Mouse (Mus musculus) 3T3-L1 (cell line): ENCODE measurements at regions not wholly inside any gene's neighbourhood (a gene's known extent, or its start where the extent isn't known, plus 50 kb on each side); places are given as distances from the start of the nearest gene placed in this dataset.

Experiments
- DNase-seq: peaks from one replicate; pipeline ENCODE4 v3.0.0-alpha.2; 2015; ENCODE audit warnings: low read depth, low spot score

- DNase-seq: no peak
Measured at GRCm38 (mm10) chr11:114439314-114439713, 229.0 kb upstream of the Rpl38 start.

- DNase-seq: no peak
Measured at GRCm38 (mm10) chr11:114435788-114436187, 232.5 kb upstream of the Rpl38 start.

DNA sequence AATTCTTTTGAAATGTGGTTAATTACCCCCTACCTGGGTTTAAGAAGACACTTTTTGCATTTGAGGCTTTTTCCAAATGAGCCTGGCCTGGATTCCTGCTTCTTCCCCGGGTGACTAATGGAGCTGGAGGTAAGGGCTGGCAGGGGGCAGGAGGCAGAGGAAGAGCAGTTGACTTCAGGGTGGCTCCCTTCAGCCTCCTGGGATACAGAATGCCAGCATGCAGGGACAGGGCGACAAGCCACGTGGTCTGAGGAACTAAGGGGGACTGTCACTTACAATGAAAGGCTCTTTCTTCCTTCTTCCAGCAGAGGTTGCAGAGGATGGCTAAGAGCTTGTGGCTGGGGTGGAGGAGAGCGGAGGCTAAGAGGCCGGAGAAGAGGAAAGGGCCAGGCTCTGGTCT is 234.8 kb upstream of the Rpl38 start:
- DNase-seq: no peak

- DNase-seq: no peak
Measured at GRCm38 (mm10) chr11:114425447-114425846, 242.9 kb upstream of the Rpl38 start.

- DNase-seq: no peak
Measured at GRCm38 (mm10) chr11:114423322-114423721, 245.0 kb upstream of the Rpl38 start.

- DNase-seq: peak; percentile 9
Measured at GRCm38 (mm10) chr11:114419002-114419401, 249.3 kb upstream of the Rpl38 start.

DNA sequence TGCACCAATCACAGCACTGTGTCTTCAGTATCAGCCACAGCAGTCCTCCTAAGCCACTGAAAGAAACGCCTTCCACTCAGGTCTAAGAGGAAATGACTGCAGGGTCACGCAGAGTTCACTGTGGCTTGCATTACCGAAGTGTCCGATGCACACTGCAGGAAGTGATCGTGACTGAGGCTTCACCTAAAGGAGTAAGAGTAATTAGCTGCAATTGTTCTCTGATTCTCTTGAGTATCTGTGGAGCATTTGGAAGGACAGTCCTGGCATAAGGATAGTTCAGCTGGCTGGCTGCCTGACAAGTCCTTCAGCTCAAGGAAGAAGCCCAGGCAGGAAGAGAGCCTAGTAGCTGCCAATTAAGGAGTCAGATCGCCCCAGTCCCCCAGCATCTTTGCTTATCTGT is 252.2 kb upstream of the Rpl38 start:
- DNase-seq: no peak

GRCm38 (mm10) chr11:114404401-114404800 is 263.9 kb upstream of the Rpl38 start:
- DNase-seq: no peak

DNA sequence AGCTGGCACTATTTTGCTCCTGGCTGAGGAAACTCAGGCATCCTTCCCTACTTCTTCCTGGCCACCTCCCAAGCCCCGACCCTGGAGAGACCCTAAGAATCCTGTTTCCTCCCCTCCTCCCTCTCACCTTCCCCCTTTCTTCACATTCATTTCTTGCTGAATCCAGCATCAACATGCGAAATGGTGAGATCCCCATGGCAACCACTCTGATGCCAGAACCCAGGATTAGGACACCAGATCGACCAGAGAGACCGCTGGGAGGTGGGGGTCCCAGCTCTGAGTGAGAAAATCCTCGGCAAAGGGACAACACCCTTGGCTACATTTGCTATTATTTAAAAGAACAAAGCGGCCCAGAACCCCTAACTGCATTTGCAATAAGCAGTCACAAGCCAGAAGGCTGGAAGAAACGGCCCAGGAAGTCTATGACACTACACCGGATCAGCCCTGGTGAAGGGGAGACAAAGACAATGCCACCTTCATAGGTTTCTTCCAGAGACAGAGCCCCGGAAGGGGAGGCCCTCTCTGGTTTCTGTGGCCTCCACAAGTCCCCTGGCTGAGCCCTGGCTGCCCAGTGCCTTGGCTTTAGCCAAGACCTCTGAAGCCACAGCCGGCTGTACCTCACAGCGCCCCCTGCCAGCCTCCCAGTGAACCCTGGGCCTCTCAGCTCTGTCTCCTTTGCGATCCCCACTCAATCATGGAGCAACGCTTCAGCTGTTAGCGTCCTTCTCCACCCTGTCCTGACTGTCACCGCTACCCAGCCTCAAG is 265.6 kb upstream of the Rpl38 start:
- no peak for DNase-seq

- DNase-seq: no peak
Measured at GRCm38 (mm10) chr11:114400701-114401100, 267.6 kb upstream of the Rpl38 start.

GRCm38 (mm10) chr11:114392161-114392560 is 276.2 kb upstream of the Rpl38 start:
- DNase-seq: no peak

DNA sequence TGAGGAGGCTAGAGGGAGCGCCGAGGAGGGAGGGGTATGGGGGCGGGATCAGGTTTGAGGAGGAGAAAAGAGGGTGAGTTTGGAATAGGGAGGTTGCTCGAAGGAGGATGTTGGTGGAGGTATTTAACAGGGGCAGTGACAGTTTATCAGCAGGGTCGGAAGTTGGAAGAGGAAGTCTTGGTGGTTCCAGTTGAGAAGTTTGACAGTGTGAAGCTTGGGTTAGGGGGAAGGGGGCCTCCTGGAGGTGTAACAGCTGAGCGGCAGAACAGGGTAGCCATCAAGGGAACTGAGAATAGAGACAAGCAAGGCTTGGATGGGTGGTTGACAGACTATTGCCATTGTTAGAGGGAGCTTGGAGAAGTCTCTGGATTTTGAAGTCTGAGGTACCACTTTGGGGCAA is 276.8 kb upstream of the Rpl38 start:
- no peak for DNase-seq

GRCm38 (mm10) chr11:114387091-114387490 is 281.2 kb upstream of the Rpl38 start:
- DNase-seq: no peak

DNA sequence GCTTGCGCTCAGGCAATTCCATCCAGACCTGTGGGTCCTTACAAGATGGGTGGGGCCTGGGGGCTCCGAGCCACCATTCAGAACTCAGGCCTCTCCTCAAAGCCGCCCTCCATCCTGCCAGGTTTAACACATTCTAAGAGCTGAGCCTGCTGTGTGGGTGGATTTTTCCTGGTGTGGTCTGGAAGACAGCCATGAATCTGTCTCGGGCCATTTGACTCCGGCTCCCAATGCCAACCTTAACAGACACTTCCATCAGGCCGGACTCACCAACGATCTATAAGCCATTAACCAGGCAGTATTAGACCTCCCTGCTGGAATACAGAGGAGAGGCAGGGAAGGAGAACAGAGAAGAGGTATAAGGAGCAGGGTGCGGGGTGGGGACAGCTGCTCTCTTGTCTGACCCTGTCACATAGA is 288.9 kb upstream of the Rpl38 start:
- peak; percentile 5 for DNase-seq

DNA sequence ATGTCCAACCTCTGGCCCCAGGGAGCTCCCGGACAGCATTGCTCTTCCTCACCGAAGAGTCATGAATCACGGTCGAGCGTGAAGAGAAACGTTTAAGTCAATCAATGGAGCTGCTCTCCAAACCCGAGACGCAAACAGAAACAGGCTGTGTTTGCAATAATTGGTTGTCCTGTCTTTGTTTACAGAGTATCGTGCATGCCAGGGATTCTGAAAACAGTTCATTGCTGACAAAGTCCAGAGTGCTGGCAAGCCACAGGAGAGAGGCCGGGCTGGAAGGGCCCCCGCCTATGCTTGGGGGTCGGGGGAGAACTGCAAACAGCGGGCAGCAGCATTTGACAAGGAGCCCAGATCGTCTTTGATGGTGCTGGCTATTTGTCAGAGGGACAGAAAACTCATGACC is 292.4 kb upstream of the Rpl38 start:
- no peak for DNase-seq

GRCm38 (mm10) chr11:114370708-114371107 is 297.6 kb upstream of the Rpl38 start:
- DNase-seq: no peak

GRCm38 (mm10) chr11:114367779-114368178 is 300.5 kb upstream of the Rpl38 start:
- no peak for DNase-seq

GRCm38 (mm10) chr11:114360946-114361345 is 294.1 kb upstream of the Sdk2 start:
- no peak for DNase-seq

DNA sequence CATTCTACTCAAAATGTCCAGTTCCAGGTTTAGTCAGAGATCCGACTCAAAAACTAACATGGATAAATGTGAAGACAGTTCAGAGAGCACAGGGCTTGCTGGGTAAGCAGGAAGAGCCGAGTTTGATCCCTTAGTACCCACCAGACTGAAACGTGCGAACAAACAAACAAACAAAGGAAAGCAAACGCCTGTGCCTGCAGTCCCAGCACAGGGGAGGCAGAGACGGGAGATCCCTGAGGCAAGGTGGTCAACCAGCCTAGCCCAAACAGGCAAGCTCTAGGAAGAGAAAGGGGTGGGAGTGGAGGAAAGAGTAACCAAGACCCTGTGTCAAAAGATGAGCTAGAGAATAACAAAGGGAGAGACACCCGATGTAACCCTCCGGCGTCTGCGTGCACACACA is 293.5 kb upstream of the Sdk2 start:
- no peak for DNase-seq

DNA sequence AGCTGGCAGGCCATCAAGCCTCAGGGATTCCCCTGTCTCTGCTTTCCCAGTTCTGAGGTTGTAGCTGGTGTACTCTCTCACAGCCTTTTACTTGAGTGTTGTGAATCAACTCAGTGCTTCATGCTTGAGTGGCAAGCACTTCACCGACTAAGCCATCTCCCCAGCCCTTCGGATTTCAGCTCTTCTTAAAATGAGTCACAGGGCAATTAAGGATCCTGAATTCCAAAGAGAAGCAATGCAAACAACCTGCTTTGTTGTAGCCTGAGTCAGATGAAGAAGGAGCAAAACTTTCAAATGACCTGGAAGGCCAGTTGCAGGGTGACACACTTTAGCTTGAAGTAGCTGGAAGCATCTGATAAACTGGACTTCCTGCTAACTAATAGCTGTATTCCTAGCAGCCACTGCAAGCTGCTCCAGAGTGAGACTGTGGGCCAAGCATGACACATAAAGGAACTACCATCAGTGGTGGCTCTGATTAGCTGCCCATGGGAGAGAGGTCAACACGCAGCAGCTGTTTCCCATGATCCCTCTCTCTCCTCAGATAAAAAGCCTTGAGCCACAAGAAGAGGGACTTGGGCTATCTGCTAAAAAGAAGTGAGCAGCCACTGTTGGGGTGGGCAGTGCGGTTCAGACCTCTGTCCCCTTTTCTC is 285.4 kb upstream of the Sdk2 start:
- no peak for DNase-seq

DNA sequence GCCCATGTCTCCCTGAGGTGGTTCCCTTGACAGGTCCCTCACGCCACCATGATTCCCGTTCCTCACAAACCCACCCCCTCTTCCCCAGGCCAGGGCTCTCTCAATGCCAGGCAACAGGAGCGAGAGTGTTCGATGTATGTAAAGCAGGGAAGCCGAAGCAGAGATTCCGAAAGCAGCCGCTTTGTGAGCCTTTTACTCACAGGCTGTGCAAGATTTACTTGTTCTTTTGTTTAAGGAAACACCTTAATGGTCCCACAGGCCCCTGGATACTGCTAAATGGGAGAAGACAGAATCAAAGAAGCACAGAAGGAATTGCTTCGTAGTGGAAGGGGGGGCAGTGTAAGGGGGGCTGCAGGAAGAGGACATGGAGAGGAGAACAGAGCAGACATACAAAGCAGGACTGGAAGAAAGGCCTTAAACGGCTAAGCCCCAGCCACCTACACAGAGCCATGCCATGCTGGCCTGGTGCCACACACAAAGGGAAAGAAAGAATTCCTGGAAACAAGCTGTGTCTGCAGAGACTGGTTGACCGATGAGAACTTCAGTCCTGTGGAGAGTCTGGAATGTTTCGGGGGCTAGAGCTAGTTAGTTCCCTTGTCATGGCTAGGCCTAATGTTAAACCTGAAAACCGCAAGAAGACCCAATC is 270.1 kb upstream of the Sdk2 start:
- DNase-seq: no peak

GRCm38 (mm10) chr11:114335950-114336838 is 269.3 kb upstream of the Sdk2 start:
- no peak for DNase-seq
